Mouse (Mus musculus) embryonic stem cell, embryonic (primary cell): ENCODE measurements at regions not wholly inside any gene's neighbourhood (a gene's known extent, or its start where the extent isn't known, plus 50 kb on each side); places are given as distances from the start of the nearest gene placed in this dataset.

ENCODE experiments used
- CTCF ChIA-PET, 4 experiments: fragments of 300-600 bp in 2 of 4; fragments of 350-600 bp in 2 of 4; sonication (Branson Sonifier 250); formaldehyde crosslinking; loops; one replicate each; lab custom pipeline; 2022; ENCODE audit warnings: inconsistent platforms in 2 of 4; lab: Charles Lee
- POLR2A ChIA-PET, 4 experiments: fragments of 300-600 bp in 2 of 4; fragments of 350-600 bp in 2 of 4; sonication (Branson Sonifier 250); formaldehyde crosslinking; loops; one replicate each; lab custom pipeline; 2022; ENCODE audit warnings: antibody characterized with exemption in 4 of 4, inconsistent platforms in 1 of 4; lab: Charles Lee

GRCm38 (mm10) chr7:54255441-54255840 is 579.9 kb upstream of the Luzp2 start:
- CTCF ChIA-PET, result no interaction called here
- POLR2A ChIA-PET, result interaction anchor here in 1 of 4 experiments (0.6 kb wide), 1 partner anchor 360 kb away, joined by 7 read pairs; no protein-coding TSS in a partner anchor
